Mouse (Mus musculus): Measurements from ENCODE around the gene Bckdhb. TPM values are rescaled to one million over a fixed set of nuclear protein-coding genes. Genes with fewer than 3 reads are reported as not detected.

Bckdhb gene
- polyA plus RNA-seq (2015; fragmentation: Nextera tagmentation; extraction: Ambion mirVana): 54.2 and 64.5 TPM in 2 replicates

DNA sequence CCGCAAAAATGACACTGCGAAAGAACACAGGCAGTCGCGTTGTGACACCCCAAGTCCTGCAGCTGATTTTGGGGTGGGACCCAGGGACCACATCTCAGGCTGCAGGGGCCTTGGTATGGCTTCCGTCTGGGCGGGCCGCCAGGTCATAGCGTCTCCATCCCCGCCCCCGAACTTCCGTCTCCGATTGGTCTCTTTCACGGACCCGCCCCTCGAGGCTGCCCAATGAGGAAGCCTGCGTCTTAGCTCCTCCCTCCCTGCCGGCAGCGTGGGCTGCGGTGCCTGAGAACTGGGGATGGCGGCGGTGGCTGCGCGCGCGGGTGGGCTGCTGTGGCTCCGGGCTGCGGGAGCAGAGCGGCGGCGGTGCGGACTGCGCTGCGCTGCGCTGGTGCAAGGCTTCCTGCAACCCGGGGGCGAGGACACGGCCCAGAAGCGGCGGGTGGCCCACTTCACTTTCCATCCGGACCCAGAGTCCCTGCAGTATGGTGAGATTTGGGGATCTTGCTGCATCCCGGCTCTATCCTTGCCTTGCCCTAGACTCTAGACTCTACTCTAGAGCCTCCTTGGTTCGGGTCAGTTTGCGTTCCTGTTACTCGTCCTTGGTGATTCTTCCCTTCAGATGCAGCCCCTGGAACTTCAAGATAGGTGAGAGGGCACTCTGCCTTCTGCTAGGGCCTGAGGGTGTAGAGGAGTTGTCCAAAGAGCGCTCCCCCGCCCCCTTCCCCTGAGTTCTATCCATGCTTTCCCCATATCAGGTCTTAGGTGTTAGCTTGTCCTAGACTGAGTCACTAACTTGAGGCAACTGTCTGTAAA is at the start of gene Bckdhb:
TSS of gene Bckdhb (plus strand) at position 268 of the 810 bp plus-strand sequence.
- Histone ChIP-seq H3K9ac (peak within 1 kb of the TSS; percentile 81), H3K27me3 (no peaks in the 10 kb centered on the region), H3K27ac (peak within 1 kb of the TSS; percentile 56), H3K9me3 (replicated peaks) (no peaks in the 10 kb centered on the region), H3K4me3 (peak within 1 kb of the TSS; percentile 94), H3K4me1 (replicated peaks) (peaks cover 7% of the 10 kb centered on the region), H3K36me3 (no peaks in the 10 kb centered on the region), H3K4me2 (peak within 1 kb of the TSS; percentile 80)
- WGBS: under 1% methylated on average over 46 of the region's 46 CpGs
- ATAC-seq (replicated peaks; ENCODE audit: insufficient number of reproducible peaks, insufficient read depth, low FRiP score, low read depth): peak; percentile 98

DNA sequence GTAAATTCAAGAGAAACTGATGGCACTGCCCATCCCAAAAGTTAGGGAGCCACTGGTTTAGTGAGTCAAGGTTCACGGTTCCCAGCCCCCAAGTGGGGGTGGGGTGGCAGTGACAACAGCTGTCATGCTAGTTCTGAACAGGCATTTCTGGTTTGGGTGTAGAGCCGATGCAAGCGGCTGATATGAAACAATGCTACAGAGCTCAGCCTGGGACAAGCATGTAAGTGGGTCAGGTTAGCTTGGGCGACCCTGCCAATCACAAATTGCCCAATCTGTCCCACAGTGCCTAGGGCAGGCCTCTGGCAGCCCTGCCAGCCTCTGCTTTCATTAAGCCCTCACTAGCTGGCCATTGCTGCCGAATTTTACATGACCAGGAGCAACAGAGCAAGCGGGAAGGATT is 42.8 kb upstream of the Bckdhb start:
- H3K9ac ChIP-seq: no peak overlapping the region
- no peaks in the 10 kb centered on the region for H3K36me3 ChIP-seq
- no peak overlapping the region for H3K27ac ChIP-seq
- WGBS: 72% methylated on average over 6 of the region's 6 CpGs
- no peaks in the 10 kb centered on the region for H3K4me1 ChIP-seq (replicated peaks)
- H3K4me3 ChIP-seq: no peak overlapping the region
- ATAC-seq (replicated peaks; ENCODE audit: insufficient number of reproducible peaks, insufficient read depth, low FRiP score, low read depth): no peak
- H3K4me2 ChIP-seq: no peak overlapping the region
- no peaks in the 10 kb centered on the region for H3K27me3 ChIP-seq
- no peaks in the 10 kb centered on the region for H3K9me3 ChIP-seq (replicated peaks)

DNA sequence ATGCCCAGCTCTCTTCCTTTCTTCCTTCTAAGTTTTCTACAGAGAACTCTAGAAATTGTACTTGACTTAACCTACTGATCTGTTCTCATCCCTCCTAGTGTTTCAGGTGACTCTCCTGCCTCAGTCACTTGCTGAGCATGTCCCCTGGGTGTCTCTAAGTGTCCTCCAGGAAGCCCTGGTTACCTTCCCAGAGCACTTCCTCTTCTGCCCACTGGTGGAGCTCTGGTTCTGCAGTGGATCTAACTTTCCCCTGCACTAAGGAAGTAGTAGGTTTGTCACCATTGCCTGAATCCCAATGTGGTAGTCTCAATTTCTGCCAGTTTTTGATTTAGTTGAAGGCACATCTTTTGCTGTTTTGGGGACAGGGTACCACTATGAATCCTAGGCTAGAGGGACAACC is 38.8 kb upstream of the Bckdhb start:
- Histone ChIP-seq H3K27ac (no peak overlapping the region), H3K27me3 (no peaks in the 10 kb centered on the region), H3K36me3 (no peaks in the 10 kb centered on the region), H3K9ac (no peak overlapping the region), H3K9me3 (replicated peaks) (no peaks in the 10 kb centered on the region), H3K4me2 (no peak overlapping the region), H3K4me3 (no peak overlapping the region), H3K4me1 (replicated peaks) (no peaks in the 10 kb centered on the region)
- no peak for ATAC-seq (replicated peaks; ENCODE audit: insufficient number of reproducible peaks, insufficient read depth, low FRiP score, low read depth)

DNA sequence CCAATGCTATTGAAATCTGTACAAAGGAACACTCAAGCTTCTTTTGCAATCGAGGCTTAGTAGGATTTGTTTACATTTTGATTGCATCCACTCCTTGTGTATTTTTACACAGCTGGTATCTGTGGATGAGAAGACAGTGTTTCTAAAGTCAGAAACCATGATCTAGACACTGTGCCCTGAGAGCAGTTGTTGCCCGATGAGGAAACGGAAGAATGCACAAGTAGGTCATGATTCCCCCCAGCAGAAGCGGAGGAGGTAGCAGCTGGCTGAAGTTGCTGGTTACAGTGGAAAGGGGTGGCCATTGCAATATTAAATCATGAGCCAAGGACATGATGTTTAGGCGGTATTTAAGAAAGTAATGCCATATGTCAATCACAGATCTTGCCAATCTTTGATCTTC is 36.7 kb upstream of the Bckdhb start:
- no peak for ATAC-seq (replicated peaks; ENCODE audit: insufficient number of reproducible peaks, insufficient read depth, low FRiP score, low read depth)
- H3K27ac ChIP-seq: no peak overlapping the region
- H3K9ac ChIP-seq: no peak overlapping the region
- H3K27me3 ChIP-seq: no peaks in the 10 kb centered on the region
- no peaks in the 10 kb centered on the region for H3K4me1 ChIP-seq (replicated peaks)
- no peak overlapping the region for H3K4me2 ChIP-seq
- no peaks in the 10 kb centered on the region for H3K36me3 ChIP-seq
- 76% methylated on average over 5 of the region's 5 CpGs for WGBS
- no peaks in the 10 kb centered on the region for H3K9me3 ChIP-seq (replicated peaks)
- H3K4me3 ChIP-seq: no peak overlapping the region

DNA sequence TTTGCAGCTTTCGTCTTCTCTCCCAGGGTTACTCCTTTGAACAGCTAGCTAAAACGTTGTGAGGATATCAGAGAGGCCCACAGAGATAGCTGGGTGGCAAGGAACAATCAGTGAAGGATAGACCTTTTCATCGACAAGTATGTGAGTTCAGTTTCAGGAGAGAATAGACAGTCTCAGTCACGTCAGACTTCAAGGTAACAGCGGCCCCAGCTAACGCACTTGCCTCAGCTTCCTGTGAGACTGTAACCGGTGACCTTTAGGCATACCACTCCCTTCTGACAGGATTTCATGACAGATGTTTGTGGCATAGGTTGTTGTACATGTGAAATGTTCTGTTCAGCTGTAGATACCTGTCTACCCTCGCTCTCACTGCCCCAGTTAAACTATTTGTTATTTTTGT is 31.9 kb upstream of the Bckdhb start:
- Histone ChIP-seq H3K27ac (no peak overlapping the region), H3K36me3 (no peaks in the 10 kb centered on the region), H3K27me3 (no peaks in the 10 kb centered on the region), H3K4me3 (no peak overlapping the region), H3K9ac (no peak overlapping the region), H3K9me3 (replicated peaks) (no peaks in the 10 kb centered on the region), H3K4me2 (no peak overlapping the region), H3K4me1 (replicated peaks) (no peaks in the 10 kb centered on the region)
- 56% methylated on average over 8 of the region's 8 CpGs for WGBS
- no peak for ATAC-seq (replicated peaks; ENCODE audit: insufficient number of reproducible peaks, insufficient read depth, low FRiP score, low read depth)

DNA sequence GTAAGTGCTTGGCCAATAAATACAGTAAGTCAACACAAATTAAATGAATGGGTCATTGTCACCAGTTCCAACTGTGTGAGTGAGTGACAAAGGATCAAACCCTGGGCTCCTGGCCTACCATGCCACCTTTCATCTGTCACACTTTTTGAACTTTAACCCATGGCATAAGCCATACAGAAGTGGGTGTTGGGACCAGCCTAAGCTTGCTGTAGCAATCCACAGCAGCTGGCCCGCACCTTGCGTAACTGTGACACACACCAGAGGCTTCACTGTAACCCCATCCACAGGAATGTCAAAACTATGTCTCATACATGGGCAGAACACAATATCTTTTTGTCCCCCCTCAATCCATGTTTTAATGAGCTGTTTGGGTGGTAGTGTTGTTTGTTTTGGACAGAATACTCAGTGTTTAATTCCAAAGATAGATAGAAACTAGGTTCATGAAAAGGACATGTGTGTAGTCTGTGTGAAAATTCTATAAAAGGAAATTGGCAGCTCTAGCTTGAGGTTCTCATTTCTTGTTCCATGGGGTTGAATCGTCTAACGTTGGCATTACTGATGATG is 31.1 kb upstream of the Bckdhb start:
- no peaks in the 10 kb centered on the region for H3K27me3 ChIP-seq
- H3K36me3 ChIP-seq: no peaks in the 10 kb centered on the region
- H3K9me3 ChIP-seq (replicated peaks): no peaks in the 10 kb centered on the region
- no peak overlapping the region for H3K27ac ChIP-seq
- 55% methylated on average over 4 of the region's 4 CpGs for WGBS
- H3K9ac ChIP-seq: no peak overlapping the region
- H3K4me2 ChIP-seq: no peak overlapping the region
- no peak for ATAC-seq (replicated peaks; ENCODE audit: insufficient number of reproducible peaks, insufficient read depth, low FRiP score, low read depth)
- H3K4me1 ChIP-seq (replicated peaks): no peaks in the 10 kb centered on the region
- no peak overlapping the region for H3K4me3 ChIP-seq

DNA sequence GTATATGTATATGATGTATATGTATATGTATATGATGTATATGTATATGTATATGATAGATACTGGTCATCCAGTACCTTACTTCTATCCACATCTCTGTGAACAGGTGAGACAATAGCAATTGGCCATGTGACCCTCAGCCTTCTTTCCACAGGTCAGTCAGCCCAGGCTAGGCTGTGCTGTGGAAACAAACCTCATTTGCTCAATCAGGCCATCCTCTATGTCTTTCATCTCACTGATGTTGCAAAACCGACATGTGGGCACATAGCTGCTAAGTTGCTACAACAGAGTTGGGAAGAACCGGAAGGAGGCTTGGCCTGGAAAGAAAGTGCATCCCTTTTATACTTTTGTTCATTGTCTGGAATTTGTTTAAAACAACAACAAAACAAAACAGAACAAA is 22.9 kb upstream of the Bckdhb start:
- Histone ChIP-seq H3K9me3 (replicated peaks) (no peaks in the 10 kb centered on the region), H3K9ac (no peak overlapping the region), H3K27me3 (no peaks in the 10 kb centered on the region), H3K4me1 (replicated peaks) (no peaks in the 10 kb centered on the region), H3K36me3 (no peaks in the 10 kb centered on the region), H3K4me3 (no peak overlapping the region), H3K4me2 (no peak overlapping the region), H3K27ac (no peak overlapping the region)
- 69% methylated on average over 2 of the region's 2 CpGs for WGBS
- ATAC-seq (replicated peaks; ENCODE audit: insufficient number of reproducible peaks, insufficient read depth, low FRiP score, low read depth): no peak

DNA sequence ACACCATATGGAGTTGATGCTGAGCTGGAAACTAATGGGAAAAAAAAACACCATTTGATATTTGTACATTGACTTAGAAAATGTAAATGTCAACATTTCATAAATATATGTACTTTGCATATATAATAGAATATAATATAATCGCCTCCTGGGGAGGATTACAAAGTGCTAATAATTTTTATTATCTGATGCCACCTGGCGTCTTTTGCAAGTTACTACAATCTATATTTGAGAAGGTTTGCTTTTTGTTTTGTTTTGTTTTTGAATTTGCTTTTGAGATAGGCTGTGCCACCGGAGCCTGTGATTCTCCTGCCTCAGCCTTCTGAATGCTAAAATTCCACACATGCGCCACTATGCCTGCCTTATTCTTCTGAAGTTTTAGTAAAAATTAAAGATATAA is 19.1 kb upstream of the Bckdhb start:
- 63% methylated on average over 4 of the region's 4 CpGs for WGBS
- H3K4me1 ChIP-seq (replicated peaks): no peaks in the 10 kb centered on the region
- ATAC-seq (replicated peaks; ENCODE audit: insufficient number of reproducible peaks, insufficient read depth, low FRiP score, low read depth): no peak

DNA sequence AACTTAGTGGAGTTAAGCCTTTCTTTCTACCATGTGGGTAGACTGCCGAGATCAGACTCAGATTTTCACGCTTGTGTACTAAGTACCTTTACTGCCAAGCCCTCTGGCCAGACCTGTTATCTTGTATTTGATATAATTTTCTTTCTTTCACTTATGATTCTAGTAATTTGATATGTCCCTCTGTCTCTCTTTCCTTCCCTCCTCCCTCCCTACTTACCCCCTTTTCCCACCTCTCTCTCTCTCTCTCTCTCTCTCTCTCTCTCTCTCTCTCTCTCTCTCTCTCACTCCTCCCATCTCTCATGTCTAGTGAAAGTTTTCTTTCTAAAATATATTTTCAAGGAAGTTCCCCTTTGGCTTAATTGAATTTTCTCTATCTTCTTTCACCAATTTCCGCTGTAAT is 17.9 kb upstream of the Bckdhb start:
- Histone ChIP-seq H3K4me1 (replicated peaks) (no peaks in the 10 kb centered on the region), H3K4me2 (no peak overlapping the region), H3K27ac (no peak overlapping the region), H3K9ac (no peak overlapping the region), H3K27me3 (no peaks in the 10 kb centered on the region; the same call in 1 of the 2 replicates), H3K4me3 (no peak overlapping the region), H3K9me3 (replicated peaks) (no peaks in the 10 kb centered on the region), H3K36me3 (no peaks in the 10 kb centered on the region)
- WGBS: 66% methylated on average over 3 of the region's 3 CpGs
- ATAC-seq (replicated peaks; ENCODE audit: insufficient number of reproducible peaks, insufficient read depth, low FRiP score, low read depth): no peak

More for the DNA sequence above, 19.1 kb upstream of the Bckdhb start:
- no peak overlapping the region for H3K27ac ChIP-seq
- H3K4me2 ChIP-seq: no peak overlapping the region
- no peaks in the 10 kb centered on the region; the same call in 1 of the 2 replicates for H3K27me3 ChIP-seq
- no peak overlapping the region for H3K4me3 ChIP-seq
- H3K36me3 ChIP-seq: no peaks in the 10 kb centered on the region
- H3K9me3 ChIP-seq (replicated peaks): no peaks in the 10 kb centered on the region
- H3K9ac ChIP-seq: no peak overlapping the region

DNA sequence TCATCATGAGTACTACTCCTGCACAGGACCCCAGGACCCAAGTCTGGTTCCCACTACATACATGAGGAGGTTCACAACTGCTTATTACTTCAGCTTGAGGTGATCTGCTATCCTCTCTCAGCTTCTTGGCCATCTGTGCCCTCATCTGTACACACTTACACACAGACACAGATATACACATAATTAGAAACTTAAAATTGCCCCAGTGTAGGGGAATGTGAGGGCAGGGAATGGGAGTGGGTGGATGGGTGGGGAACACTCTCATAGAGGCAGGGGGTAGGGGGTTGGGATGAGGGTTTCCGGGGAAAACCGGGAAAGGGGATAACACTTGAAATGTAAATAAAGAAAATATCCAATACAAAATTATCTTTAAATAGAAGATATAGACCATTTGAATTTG is 15.1 kb upstream of the Bckdhb start:
- H3K36me3 ChIP-seq: no peaks in the 10 kb centered on the region
- H3K4me2 ChIP-seq: no peak overlapping the region
- H3K4me3 ChIP-seq: no peak overlapping the region
- no peaks in the 10 kb centered on the region; the same call in 1 of the 2 replicates for H3K27me3 ChIP-seq
- no peak for ATAC-seq (replicated peaks; ENCODE audit: insufficient number of reproducible peaks, insufficient read depth, low FRiP score, low read depth)
- H3K9me3 ChIP-seq (replicated peaks): no peaks in the 10 kb centered on the region
- H3K4me1 ChIP-seq (replicated peaks): no peaks in the 10 kb centered on the region
- 79% methylated on average over 2 of the region's 2 CpGs for WGBS
- H3K9ac ChIP-seq: no peak overlapping the region
- H3K27ac ChIP-seq: no peak overlapping the region

DNA sequence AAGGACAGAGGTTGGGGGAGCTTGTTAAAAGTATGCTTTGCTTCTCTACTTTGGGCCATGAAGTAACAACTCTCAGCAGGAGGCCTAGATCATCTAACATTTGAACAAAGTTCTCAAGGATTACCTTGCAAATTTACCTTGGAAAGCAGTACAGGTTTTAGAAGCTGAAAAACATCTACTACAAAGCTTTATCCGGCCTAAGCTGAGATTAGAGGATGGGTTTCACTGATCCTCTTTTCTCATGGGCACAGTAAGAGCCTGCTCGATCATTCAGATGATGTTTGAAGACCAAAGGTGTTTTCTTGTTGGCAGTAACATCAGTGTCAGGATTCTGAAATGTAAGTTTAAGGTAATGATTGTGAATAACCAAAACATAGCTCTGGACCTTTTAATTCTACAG is 14.0 kb upstream of the Bckdhb start:
- no peaks in the 10 kb centered on the region; the same call in 1 of the 2 replicates for H3K27me3 ChIP-seq
- H3K4me3 ChIP-seq: no peak overlapping the region
- no peak overlapping the region for H3K27ac ChIP-seq
- 71% methylated on average over 2 of the region's 2 CpGs for WGBS
- H3K9me3 ChIP-seq (replicated peaks): no peaks in the 10 kb centered on the region
- H3K9ac ChIP-seq: no peak overlapping the region
- no peak for ATAC-seq (replicated peaks; ENCODE audit: insufficient number of reproducible peaks, insufficient read depth, low FRiP score, low read depth)
- H3K36me3 ChIP-seq: no peaks in the 10 kb centered on the region
- no peak overlapping the region for H3K4me2 ChIP-seq
- no peaks in the 10 kb centered on the region for H3K4me1 ChIP-seq (replicated peaks)

DNA sequence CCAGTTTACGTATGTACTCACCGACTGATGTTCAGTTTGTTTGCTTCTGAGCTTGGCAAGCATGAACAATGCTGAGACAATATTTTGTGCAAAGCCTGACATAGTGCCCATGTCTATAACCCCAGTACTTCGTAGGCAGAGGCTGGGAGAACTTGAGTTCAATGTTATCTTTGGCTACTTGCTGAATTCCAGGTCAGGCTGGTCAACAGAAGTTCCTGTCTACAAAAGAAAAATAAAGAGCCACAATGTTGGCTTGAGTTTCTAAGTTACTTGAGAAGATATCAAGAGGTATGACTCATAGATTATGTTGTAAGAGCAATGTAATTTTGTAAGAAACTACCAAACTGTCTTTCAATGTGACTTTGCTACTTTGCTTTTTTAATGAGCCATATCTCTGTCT is 2.9 kb upstream of the Bckdhb start:
- Histone ChIP-seq H3K36me3 (no peaks in the 10 kb centered on the region), H3K9ac (no peak overlapping the region), H3K9me3 (replicated peaks) (no peaks in the 10 kb centered on the region), H3K4me3 (no peak overlapping the region), H3K27ac (no peak overlapping the region), H3K27me3 (no peaks in the 10 kb centered on the region), H3K4me2 (no peak overlapping the region), H3K4me1 (replicated peaks) (peaks cover 7% of the 10 kb centered on the region)
- ATAC-seq (replicated peaks; ENCODE audit: insufficient number of reproducible peaks, insufficient read depth, low FRiP score, low read depth): no peak
- 64% methylated on average over 3 of the region's 3 CpGs for whole genome bisulfite sequencing
